Mouse (Mus musculus) layer of hippocampus, postnatal 10 days (tissue): Measurements from ENCODE around the gene Krtap3-3. TPM values are rescaled to one million over a fixed set of nuclear protein-coding genes. Genes with fewer than 3 reads are reported as not detected.

Source experiments
- total RNA-seq, 2 experiments: library from RNA; stranded (reverse); gene quantifications; 2 replicates each; pipeline ENCODE4 v1.2.3; 2021

Krtap3-3 gene
- total RNA-seq, 2 experiments from 2014 or later, result not detected

Other genes starting within 250 kb of the Krtap3-3 start
- gene Krt25, start 227.9 kb downstream of the Krtap3-3 start, total RNA-seq, result not detected
- gene Krt26, start 212.9 kb downstream of the Krtap3-3 start, total RNA-seq, result under 1 TPM; 0.13 to 0.23 TPM
- gene Krt27, start 199.8 kb downstream of the Krtap3-3 start, total RNA-seq, result not detected
- under 1 TPM; 0.30 to 0.33 TPM for gene Krt28, start 176.0 kb downstream of the Krtap3-3 start, total RNA-seq
- 10 to 100 TPM; 14.3 to 14.8 TPM for gene Krt10, start 161.5 kb downstream of the Krtap3-3 start, total RNA-seq
- gene Krt12, start 128.6 kb downstream of the Krtap3-3 start, total RNA-seq, result 1 to 10 TPM; 1.5 to 1.6 TPM
- not detected for gene Krt20, start 112.7 kb downstream of the Krtap3-3 start, total RNA-seq
- not detected for gene Krt23, start 57.7 kb downstream of the Krtap3-3 start, total RNA-seq
- gene Krt39, start 29.5 kb downstream of the Krtap3-3 start, total RNA-seq, result not detected
- not detected for gene Krt40, start 7.7 kb downstream of the Krtap3-3 start, total RNA-seq
- gene Krtap3-2, start 6.0 kb upstream of the Krtap3-3 start, total RNA-seq, result not detected
- gene Gm11939, start 8.6 kb upstream of the Krtap3-3 start, total RNA-seq, result not detected
- gene Krtap3-1, start 15.8 kb upstream of the Krtap3-3 start, total RNA-seq, result not detected
- gene Krtap1-5, start 30.2 kb upstream of the Krtap3-3 start, total RNA-seq, result not detected
- not detected for gene Krtap1-4, start 32.8 kb upstream of the Krtap3-3 start, total RNA-seq
- gene Krtap1-3, start 40.5 kb upstream of the Krtap3-3 start, total RNA-seq, result not detected
- gene Krtap9-3, start 47.2 kb upstream of the Krtap3-3 start, total RNA-seq, result not detected
- gene Gm11938, start 52.4 kb upstream of the Krtap3-3 start, total RNA-seq, result not detected
- not detected for gene Gm11937, start 59.3 kb upstream of the Krtap3-3 start, total RNA-seq
- gene Krtap2-4, start 64.0 kb upstream of the Krtap3-3 start, total RNA-seq, result not detected
- gene Gm11562, start 69.6 kb upstream of the Krtap3-3 start, total RNA-seq, result not detected
- not detected for gene Krtap4-1, start 77.4 kb upstream of the Krtap3-3 start, total RNA-seq
- not detected for gene Krtap4-2, start 84.2 kb upstream of the Krtap3-3 start, total RNA-seq
- gene Krtap4-7, start 93.2 kb upstream of the Krtap3-3 start, total RNA-seq, result not detected
- gene Gm11555, start 99.4 kb upstream of the Krtap3-3 start, total RNA-seq, result not detected
- gene Gm11563, start 108.1 kb upstream of the Krtap3-3 start, total RNA-seq, result not detected
- not detected for gene Krtap4-6, start 115.1 kb upstream of the Krtap3-3 start, total RNA-seq
- not detected for gene Gm14190, start 139.9 kb upstream of the Krtap3-3 start, total RNA-seq
- not detected for gene Gm14180, start 183.4 kb upstream of the Krtap3-3 start, total RNA-seq
- not detected for gene Gm11595, start 222.0 kb upstream of the Krtap3-3 start, total RNA-seq
- gene Krtap4-8, start 229.8 kb upstream of the Krtap3-3 start, total RNA-seq, result not detected
- gene Krtap4-9, start 234.3 kb upstream of the Krtap3-3 start, total RNA-seq, result not detected
- gene Gm11596, start 242.6 kb upstream of the Krtap3-3 start, total RNA-seq, result not detected
- gene Gm11569, start 248.1 kb upstream of the Krtap3-3 start, total RNA-seq, result not detected